Mouse (Mus musculus) megakaryocyte, embryonic 14.5 days (primary cell): ENCODE measurements around the gene Adgrl3.

Source experiments
- FLI1 ChIP-seq: IDR thresholded peaks from 2 replicates; pipeline ENCODE4 v1.6.1; 2012; ENCODE audit warnings: low read length, inconsistent platforms, mixed read lengths
- GATA1 ChIP-seq: IDR thresholded peaks from 3 replicates; pipeline ENCODE4 v1.6.1; 2012; ENCODE audit warnings: mixed read lengths, low read length, inconsistent platforms, borderline replicate concordance

- TF ChIP-seq GATA1 (no peak), FLI1 (no peak)
Measured at GRCm38 (mm10) chr5:81160431-81160830, 140.5 kb downstream of the Adgrl3 start.
